Mouse (Mus musculus) fat pad, adult 2 months (tissue): ENCODE results near the gene 4933409G03Rik.
"Not testable (repeated sequence)": the region's sequence is repeated elsewhere in the genome, so short reads cannot be mapped to it uniquely, and the experiment has no call there.

Source experiments
- DNase-seq: peaks from one replicate; pipeline ENCODE4 v3.0.0-alpha.2; 2011; ENCODE audit warnings: low read depth, low spot score; ENCODE audit errors: extremely low read depth

The 4933409G03Rik gene

DNA sequence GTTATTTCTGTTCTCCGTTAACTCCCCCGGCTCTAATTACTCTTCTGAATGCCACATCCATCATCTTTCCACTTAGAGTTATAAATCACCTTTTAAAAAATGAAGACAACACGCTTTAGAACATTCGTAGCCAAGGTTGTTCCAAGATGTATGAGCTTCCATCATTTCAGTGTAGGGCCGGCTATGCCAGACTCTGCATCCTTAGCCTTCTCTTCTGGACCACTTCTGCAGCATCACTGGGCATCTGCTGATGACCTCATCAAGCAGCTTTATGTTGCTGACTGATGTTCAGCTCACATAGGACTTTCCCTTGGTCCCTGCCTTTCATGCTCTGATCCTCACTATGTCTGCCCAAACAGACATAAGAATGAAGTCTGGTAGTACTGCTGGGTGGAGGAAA, at the start of gene 4933409G03Rik:
4933409G03Rik (plus strand) TSS at position 301 of the 400 bp plus-strand sequence.
- DNase-seq: no peak

DNA sequence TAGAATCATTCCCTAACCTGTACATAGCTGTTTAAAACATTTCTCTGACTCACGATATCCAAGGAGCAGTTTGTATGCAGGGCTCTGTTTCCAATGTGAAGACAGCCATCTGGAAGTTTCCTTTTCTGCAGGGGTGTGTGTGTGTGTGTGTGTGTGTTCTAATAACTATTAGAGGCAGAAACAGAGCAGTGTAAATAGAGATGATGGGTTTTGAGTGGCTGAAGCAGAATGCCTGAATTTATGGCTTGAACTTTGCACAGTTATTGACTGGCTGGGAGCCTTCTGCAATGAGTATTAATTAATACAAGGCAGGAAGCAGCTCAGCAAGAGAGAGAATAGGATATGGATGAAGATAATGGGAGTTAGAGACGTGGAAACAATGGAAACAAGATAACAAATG, 38.0 kb upstream of the 4933409G03Rik start:
- DNase-seq: no peak

DNA sequence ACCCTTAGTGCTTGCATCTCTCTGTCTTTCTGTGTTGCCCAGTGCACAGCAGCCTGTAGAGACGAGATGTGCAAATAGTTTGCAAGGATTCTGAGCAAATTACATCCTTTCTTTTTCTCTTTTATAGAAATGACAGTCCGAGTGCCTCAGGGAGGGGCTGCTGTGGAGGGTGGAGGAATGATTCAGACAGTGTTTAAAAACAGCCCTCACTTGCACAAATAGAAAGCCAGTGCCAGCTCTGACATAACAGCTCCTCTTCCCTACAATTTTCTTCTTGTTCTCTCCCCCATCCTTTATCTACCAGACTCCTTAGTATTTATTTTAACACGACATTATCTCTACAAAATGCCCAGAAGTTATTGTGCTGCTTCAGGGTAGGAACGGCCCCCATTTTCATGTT, 21.4 kb upstream of the 4933409G03Rik start:
- no peak for DNase-seq

DNA sequence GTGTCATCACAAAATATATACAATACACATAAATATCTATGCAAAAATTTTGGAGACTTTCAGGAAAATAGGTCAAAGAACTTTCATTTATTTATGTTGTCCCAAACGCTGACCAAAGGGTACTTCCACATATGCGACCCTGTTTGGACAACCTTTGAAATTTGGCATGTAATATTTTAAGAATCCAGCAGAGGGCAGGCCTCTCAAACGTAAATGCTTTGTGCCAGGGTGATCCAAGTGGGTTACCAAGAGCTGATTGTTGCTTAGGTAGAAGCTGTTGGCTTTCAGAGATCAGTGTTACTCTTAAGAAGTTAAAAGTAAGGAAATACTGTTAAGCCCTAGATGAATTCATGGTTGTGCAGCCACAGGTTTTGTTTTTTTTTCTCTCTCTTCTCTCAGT, 18.9 kb upstream of the 4933409G03Rik start:
- DNase-seq: no peak

DNA sequence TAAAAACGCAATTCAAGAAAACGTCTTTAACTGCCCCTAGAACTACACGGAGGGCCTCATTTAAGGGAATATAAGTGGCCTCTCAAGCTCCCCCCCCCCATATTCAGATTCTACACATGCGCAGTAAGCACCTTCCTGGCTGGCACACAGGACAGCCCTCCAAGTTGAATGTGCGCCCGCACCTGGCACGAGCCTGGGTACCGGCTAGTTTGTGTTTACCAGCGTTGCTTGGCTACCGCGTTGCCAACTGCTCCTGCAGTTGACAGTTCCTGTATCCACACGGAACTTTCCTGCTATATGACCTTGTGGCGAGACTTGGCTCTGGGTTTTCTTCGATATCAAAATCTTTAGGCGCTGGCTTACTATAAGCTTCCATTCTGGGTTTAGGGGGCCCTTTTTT, 13.9 kb upstream of the 4933409G03Rik start:
- DNase-seq: no peak

DNA sequence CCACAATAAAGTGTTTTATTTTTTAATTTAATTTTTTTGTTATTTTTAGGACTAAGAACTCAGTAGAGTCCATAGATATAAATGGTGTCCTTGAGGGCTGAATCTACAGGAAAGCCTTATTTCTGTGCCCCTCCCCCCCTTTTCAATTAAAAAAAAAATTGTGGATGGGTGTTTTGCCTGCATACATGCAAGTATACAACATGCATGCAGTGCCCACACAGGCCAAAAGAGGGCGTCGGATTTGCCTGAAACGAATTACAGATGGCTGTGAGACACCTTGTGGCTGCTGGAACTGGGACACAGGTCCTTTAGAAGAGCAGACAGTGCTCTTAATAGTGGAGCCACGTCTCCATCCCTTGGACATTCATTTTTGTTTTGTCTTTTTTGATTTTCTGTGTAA, 9.9 kb upstream of the 4933409G03Rik start:
- DNase-seq: no peak

DNA sequence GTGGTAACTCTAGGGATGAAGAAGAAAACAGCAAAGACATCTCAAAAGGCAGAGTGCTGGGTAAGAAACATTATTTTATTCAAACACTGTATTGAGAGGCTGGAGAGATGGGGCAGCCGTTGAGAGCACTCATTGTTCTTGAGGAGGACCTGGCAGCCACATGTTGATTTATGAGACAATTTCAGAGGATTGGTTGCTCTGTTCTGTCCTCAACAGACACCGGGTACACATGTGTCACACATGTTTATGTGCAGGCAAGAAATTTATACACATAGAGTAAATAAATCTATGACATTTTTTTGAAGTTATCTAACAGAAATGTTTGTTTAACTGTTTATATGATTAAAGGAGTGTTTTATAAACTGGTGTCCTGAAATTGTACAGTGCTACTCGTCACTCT, 10.6 kb downstream of the 4933409G03Rik start:
- DNase-seq: no peak

DNA sequence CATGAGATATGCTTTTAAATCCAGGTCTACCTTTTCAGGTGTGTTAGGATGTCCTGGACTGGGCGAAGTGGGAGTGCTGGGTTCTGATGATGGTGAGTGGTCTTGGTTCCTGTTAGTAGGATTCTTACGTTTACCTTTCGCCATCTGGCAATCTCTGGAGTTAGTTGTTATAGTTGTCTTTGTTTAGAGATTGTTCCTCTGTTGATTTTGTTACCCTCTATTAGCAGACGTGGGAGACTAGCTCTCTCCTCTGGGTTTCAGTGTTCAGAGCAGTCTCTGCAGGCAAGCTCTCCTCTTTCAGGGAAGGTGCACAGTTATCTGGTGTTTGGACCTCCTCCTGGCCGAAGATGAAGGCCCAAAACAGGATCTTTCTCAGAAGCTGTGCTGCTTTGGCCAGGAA, 74.0 kb downstream of the 4933409G03Rik start, which contains the start of gene 4932414N04Rik:
4932414N04Rik (plus strand) TSS at position 301 of the 400 bp plus-strand sequence.
- DNase-seq: not testable (repeated sequence)
